Mouse (Mus musculus) NIH3T3 (cell line): ENCODE results near the gene Ccl22.

Experiments
- DNase-seq: peaks from one replicate; pipeline ENCODE4 v3.0.0-alpha.2; 2012; ENCODE audit warnings: low read depth

Gene Ccl22

GRCm38 (mm10) chr8:94745476-94746184 lies at the start of gene Ccl22:
Gene Ccl22 (plus strand): TSS chr8:94745590.
- DNase-seq, result no peak

GRCm38 (mm10) chr8:94695994-94696384 lies 49.4 kb upstream of the Ccl22 start, which contains the start of gene Pllp:
Gene Pllp (minus strand): TSS chr8:94696278.
- DNase-seq, result no peak

GRCm38 (mm10) chr8:94696566-94696965 lies 48.8 kb upstream of the Ccl22 start:
- no peak for DNase-seq

- DNase-seq, result no peak
Measured at GRCm38 (mm10) chr8:94697956-94698355, 47.4 kb upstream of the Ccl22 start.

- no peak for DNase-seq
Measured at GRCm38 (mm10) chr8:94699366-94699765, 46.0 kb upstream of the Ccl22 start.

GRCm38 (mm10) chr8:94700421-94700935 lies 44.9 kb upstream of the Ccl22 start:
- DNase-seq, result no peak

GRCm38 (mm10) chr8:94702156-94702555 lies 43.2 kb upstream of the Ccl22 start:
- no peak for DNase-seq

- peak; percentile 91 for DNase-seq
Measured at GRCm38 (mm10) chr8:94702844-94703813, 42.3 kb upstream of the Ccl22 start.

- DNase-seq, result peak; percentile 99
Measured at GRCm38 (mm10) chr8:94703972-94704668, 41.3 kb upstream of the Ccl22 start.

- no peak for DNase-seq
Measured at GRCm38 (mm10) chr8:94704669-94704984, 40.8 kb upstream of the Ccl22 start.

GRCm38 (mm10) chr8:94705581-94706245 lies 39.7 kb upstream of the Ccl22 start:
- no peak for DNase-seq

GRCm38 (mm10) chr8:94706732-94707395 lies 38.5 kb upstream of the Ccl22 start:
- peak; percentile 43 for DNase-seq

GRCm38 (mm10) chr8:94710336-94710735 lies 35.1 kb upstream of the Ccl22 start:
- DNase-seq, result no peak

GRCm38 (mm10) chr8:94711160-94711718 lies 34.2 kb upstream of the Ccl22 start:
- DNase-seq, result peak; percentile 63

GRCm38 (mm10) chr8:94714556-94714955 lies 30.8 kb upstream of the Ccl22 start:
- peak; percentile 46 for DNase-seq

- no peak for DNase-seq
Measured at GRCm38 (mm10) chr8:94715871-94716270, 29.5 kb upstream of the Ccl22 start.

- no peak for DNase-seq
Measured at GRCm38 (mm10) chr8:94716841-94717240, 28.5 kb upstream of the Ccl22 start.

- no peak for DNase-seq
Measured at GRCm38 (mm10) chr8:94725998-94726397, 19.4 kb upstream of the Ccl22 start.

- no peak for DNase-seq
Measured at GRCm38 (mm10) chr8:94729301-94729700, 16.1 kb upstream of the Ccl22 start.

GRCm38 (mm10) chr8:94733821-94734465 lies 11.4 kb upstream of the Ccl22 start:
- no peak for DNase-seq
